In genomic region chr6:24635814-24636213, GRCm38 (mm10) we compare ENCODE assay signal across 17 mouse cellular contexts. TPM values are rescaled to one million over a fixed set of nuclear protein-coding genes. Genes with fewer than 3 reads are reported as not detected.
DNase-seq lines count a peak whose midpoint lies in the region; ATAC-seq and TF ChIP-seq lines count a peak whose summit lies in the region.
"Had no signal": no experiment of that assay in that cellular context is flagged by ENCODE, and none has a peak within 500 bp of the region (broad histone marks: within the 10 kb centered on the region; RNA-seq: fewer than 3 reads in every experiment).

No protein-coding gene starts in this region.

- H3K27me3 ChIP-seq in lung, embryonic 16.5 days (ENCODE audit: control insufficient read depth, insufficient read depth, low read depth, low read length) = no peaks in the 10 kb centered on the region
- H3K27me3 ChIP-seq: hindbrain, embryonic 13.5 days; stomach, embryonic 15.5 days had no signal

- TF ChIP-seq POLR2A in brain, embryonic 14.5 days (IDR thresholded peaks at IDR 0.05; ENCODE audit: borderline replicate concordance, extremely low read depth, insufficient read depth, insufficient read length, poor library complexity, severe bottlenecking) = no peak

- no peaks in the 10 kb centered on the region for H3K9me3 ChIP-seq in lung, embryonic 16.5 days (ENCODE audit: control insufficient read depth, low read length)
- H3K9me3 ChIP-seq: hindbrain, embryonic 13.5 days; stomach, embryonic 15.5 days had no signal

- no peak for DNase-seq in frontal cortex, postnatal 36 days (ENCODE audit: low spot score in 2 of 2)
- peak; percentile 17 for DNase-seq in kidney, postnatal 10 days
- no peak for DNase-seq in kidney, postnatal 14 days
- DNase-seq in lung, postnatal 14 days = no peak
- DNase-seq in brain, embryonic 14.5 days (ENCODE audit: low read depth) = peak; percentile 53
- no peak for DNase-seq in testis, postnatal 14 days (ENCODE audit: low spot score)
- DNase-seq: adrenal gland, postnatal 14 days; embryo, embryonic 11 days; retina, postnatal 1 day; thymus, postnatal 14 days had no signal

- no peak overlapping the region for H3K4me2 ChIP-seq in lung, embryonic 16.5 days (ENCODE audit: low read depth, low read length)
- H3K4me2 ChIP-seq: hindbrain, embryonic 13.5 days; midbrain, embryonic 11.5 days; stomach, embryonic 15.5 days had no signal

- 0 out of 2 replicates have a peak, but pooled peaks cover 5% of the 10 kb centered on the region for H3K36me3 ChIP-seq in lung, embryonic 16.5 days (ENCODE audit: control insufficient read depth, insufficient read depth, low read length)

- no peak overlapping the region for H3K27ac ChIP-seq in lung, embryonic 16.5 days (ENCODE audit: low read length)
- H3K27ac ChIP-seq: hindbrain, embryonic 13.5 days; liver, embryonic 14.5 days; stomach, embryonic 15.5 days had no signal

- H3K4me3 ChIP-seq in lung, embryonic 16.5 days (ENCODE audit: low read length) = no peak overlapping the region
- H3K4me3 ChIP-seq: hindbrain, embryonic 13.5 days; myocyte; stomach, embryonic 15.5 days had no signal

- H3K9ac ChIP-seq in lung, embryonic 16.5 days (ENCODE audit: low read length) = no peak overlapping the region
- H3K9ac ChIP-seq: hindbrain, embryonic 13.5 days; liver, embryonic 14.5 days; stomach, embryonic 15.5 days had no signal

- peak; percentile 51; the same call in 1 of the 2 replicates for ATAC-seq in frontal cortex, adult (ENCODE audit: low TSS enrichment)
- ATAC-seq in lung, embryonic 16.5 days (ENCODE audit: low read depth) = peak; percentile 51; the same call in 1 of the 2 replicates

- WGBS in lung, embryonic 16.5 days = 81% methylated on average over 2 of the region's 2 CpGs

- TF ChIP-seq CTCF in brain, embryonic 14.5 days (IDR thresholded peaks at IDR 0.05; ENCODE audit: borderline replicate concordance, extremely low read depth, insufficient read depth, insufficient read length) = no peak

- H3K4me1 ChIP-seq in lung, embryonic 16.5 days (replicated peaks; ENCODE audit: control insufficient read depth, insufficient read depth, low read length) = no peaks in the 10 kb centered on the region
- H3K4me1 ChIP-seq: stomach, embryonic 15.5 days had no signal

RNA-seq across cellular contexts. Expression of gene Wasl, which starts 29.0 kb away (rescaled TPM):
- 53.6 and 67.9 TPM in 2 replicates for polyA plus RNA-seq in lung, embryonic 16.5 days (2015; fragmentation: Nextera tagmentation; extraction: Ambion mirVana)
- 25.1 and 30.6 TPM in 2 replicates for polyA plus RNA-seq in brain, embryonic 14.5 days (2012; rRNA removed)

RNA-seq across cellular contexts. Expression of gene Lmod2, which starts 38.3 kb away (rescaled TPM):
- 1.3 and 1.7 TPM in 2 replicates for polyA plus RNA-seq in lung, embryonic 16.5 days (2015; fragmentation: Nextera tagmentation; extraction: Ambion mirVana)
- polyA plus RNA-seq in brain, embryonic 14.5 days (2012; rRNA removed) = not detected in 2 replicates
- polyA plus RNA-seq: hindbrain, embryonic 13.5 days; midbrain, embryonic 11.5 days had no signal

Comparison
In these comparisons a context has a peak if more than half of its experiments do, and no peak if none do; other contexts are left out.
1. DNase-seq: peak in kidney, postnatal 10 days (single experiment) and brain, embryonic 14.5 days (single experiment); none in frontal cortex, postnatal 36 days (0 of 2), kidney, postnatal 14 days (single experiment), lung, postnatal 14 days (single experiment) and testis, postnatal 14 days (single experiment).